Mouse (Mus musculus) neural tube, embryonic 15.5 days (tissue): ENCODE results near the gene Rin2. TPM values are rescaled to one million over a fixed set of nuclear protein-coding genes. Genes with fewer than 3 reads are reported as not detected.

Experiments used
- ATAC-seq: fragments of 200-750 bp; cut with Nextera tagmentation; 2 replicates; pipeline ENCODE4 v1.8.0; 2017; ENCODE audit warnings: mild to moderate bottlenecking, moderate TSS enrichment, moderate library complexity; ENCODE audit not compliant: low FRiP score
- H3K27ac ChIP-seq: fragments of 300-500 bp; sonication (generic); replicated peaks from 2 replicates; pipeline ENCODE4 v1.5.1; 2015; ENCODE audit warnings: mild to moderate bottlenecking, inconsistent platforms
- H3K27me3 ChIP-seq: fragments of 300-500 bp; sonication (generic); replicated peaks from 2 replicates; pipeline ENCODE4 v1.6.1; 2015; ENCODE audit warnings: inconsistent platforms
- H3K36me3 ChIP-seq: fragments of 300-500 bp; sonication (generic); 2 replicates; pipeline ENCODE4 v1.6.1; 2015; ENCODE audit warnings: inconsistent platforms
- H3K4me1 ChIP-seq: fragments of 300-500 bp; sonication (generic); 2 replicates; pipeline ENCODE4 v1.6.1; 2015; ENCODE audit warnings: inconsistent platforms
- H3K4me2 ChIP-seq: fragments of 300-500 bp; sonication (generic); 2 replicates; pipeline ENCODE4 v1.6.1; 2015; ENCODE audit warnings: inconsistent platforms, mild to moderate bottlenecking, moderate library complexity
- H3K4me3 ChIP-seq: fragments of 300-500 bp; sonication (generic); replicated peaks from 2 replicates; pipeline ENCODE4 v1.5.1; 2015; ENCODE audit warnings: mild to moderate bottlenecking, inconsistent platforms
- H3K9ac ChIP-seq: fragments of 300-500 bp; sonication (generic); replicated peaks from 2 replicates; pipeline ENCODE4 v1.6.1; 2015; ENCODE audit warnings: mild to moderate bottlenecking, inconsistent platforms
- H3K9me3 ChIP-seq: fragments of 300-500 bp; sonication (generic); replicated peaks from 2 replicates; pipeline ENCODE4 v1.6.1; 2016; ENCODE audit warnings: inconsistent platforms
- WGBS: fragments of 180-500 bp; shearing (Covaris S2); methylation state at CpG from one replicate; pipeline ENCODE4 v1.1.7; 2015; ENCODE audit warnings: mixed read lengths; 5-methylcytosine and 5-hydroxymethylcytosine counted together
- polyA plus RNA-seq: library from polyadenylated mRNA; unstranded; fragments of >200 nt; fragmentation: Nextera tagmentation; extraction: Ambion mirVana; gene quantifications from 2 replicates; pipeline ENCODE4 v1.2.1, GENCODE M21; 2015

Rin2 gene
- polyA plus RNA-seq, 1 experiment from 2014 or later: 14.8 TPM

- H3K27me3 ChIP-seq: no peaks in the 10 kb centered on the region
- H3K9me3 ChIP-seq: peaks cover 9% of the 10 kb centered on the region
- no peak overlapping the region for H3K9ac ChIP-seq
- no peak for ATAC-seq
- H3K27ac ChIP-seq: no peak overlapping the region
- H3K36me3 ChIP-seq: no peaks in the 10 kb centered on the region
- no peaks in the 10 kb centered on the region for H3K4me1 ChIP-seq
- no peak overlapping the region for H3K4me2 ChIP-seq
- 91% methylated on average over 9 of the region's 9 CpGs for WGBS
- no peak overlapping the region for H3K4me3 ChIP-seq
Observed at GRCm38 (mm10) chr2:145801322-145802052, 126.5 kb downstream of the Rin2 start.

- no peak overlapping the region for H3K9ac ChIP-seq
- H3K9me3 ChIP-seq: peaks cover 9% of the 10 kb centered on the region
- no peaks in the 10 kb centered on the region for H3K27me3 ChIP-seq
- H3K4me1 ChIP-seq: no peaks in the 10 kb centered on the region
- no peaks in the 10 kb centered on the region for H3K36me3 ChIP-seq
- no peak overlapping the region for H3K4me2 ChIP-seq
- no peak overlapping the region for H3K27ac ChIP-seq
- WGBS: 86% methylated on average over 2 of the region's 2 CpGs
- no peak for ATAC-seq
- H3K4me3 ChIP-seq: no peak overlapping the region
Observed at GRCm38 (mm10) chr2:145802626-145803025, 127.6 kb downstream of the Rin2 start.

GRCm38 (mm10) chr2:145803822-145804342 is 128.9 kb downstream of the Rin2 start:
- no peaks in the 10 kb centered on the region for H3K4me1 ChIP-seq
- H3K27ac ChIP-seq: no peak overlapping the region
- H3K4me2 ChIP-seq: no peak overlapping the region
- no peaks in the 10 kb centered on the region for H3K36me3 ChIP-seq
- ATAC-seq: no peak
- peaks cover 9% of the 10 kb centered on the region for H3K9me3 ChIP-seq
- no peak overlapping the region for H3K9ac ChIP-seq
- 95% methylated on average over 10 of the region's 10 CpGs for WGBS
- no peaks in the 10 kb centered on the region for H3K27me3 ChIP-seq
- no peak overlapping the region for H3K4me3 ChIP-seq

- 90% methylated on average over 6 of the region's 6 CpGs for WGBS
- ATAC-seq: no peak
Observed at GRCm38 (mm10) chr2:145804524-145804923, 129.5 kb downstream of the Rin2 start.

GRCm38 (mm10) chr2:145807276-145807675 is 132.3 kb downstream of the Rin2 start:
- H3K36me3 ChIP-seq: no peaks in the 10 kb centered on the region
- H3K27ac ChIP-seq: no peak overlapping the region
- H3K4me3 ChIP-seq: no peak overlapping the region
- H3K9me3 ChIP-seq: peaks cover 9% of the 10 kb centered on the region
- H3K27me3 ChIP-seq: no peaks in the 10 kb centered on the region
- no peak overlapping the region for H3K4me2 ChIP-seq
- H3K9ac ChIP-seq: no peak overlapping the region
- no peak for ATAC-seq
- WGBS: 75% methylated on average over 2 of the region's 2 CpGs
- H3K4me1 ChIP-seq: no peaks in the 10 kb centered on the region

More at GRCm38 (mm10) chr2:145804524-145804923, 129.5 kb downstream of the Rin2 start:
- no peak overlapping the region for H3K4me2 ChIP-seq
- H3K9ac ChIP-seq: no peak overlapping the region
- H3K36me3 ChIP-seq: no peaks in the 10 kb centered on the region
- no peaks in the 10 kb centered on the region for H3K4me1 ChIP-seq
- H3K27ac ChIP-seq: no peak overlapping the region
- no peak overlapping the region for H3K4me3 ChIP-seq
- peaks cover 9% of the 10 kb centered on the region for H3K9me3 ChIP-seq
- no peaks in the 10 kb centered on the region for H3K27me3 ChIP-seq

GRCm38 (mm10) chr2:145808251-145808650 is 133.2 kb downstream of the Rin2 start:
- Histone ChIP-seq H3K4me2 (no peak overlapping the region), H3K4me1 (no peaks in the 10 kb centered on the region), H3K9me3 (peaks cover 9% of the 10 kb centered on the region), H3K27ac (no peak overlapping the region), H3K36me3 (no peaks in the 10 kb centered on the region), H3K4me3 (no peak overlapping the region), H3K9ac (no peak overlapping the region), H3K27me3 (no peaks in the 10 kb centered on the region)
- 96% methylated on average over 2 of the region's 2 CpGs for WGBS
- no peak for ATAC-seq

- Histone ChIP-seq H3K4me2 (no peak overlapping the region), H3K27me3 (no peaks in the 10 kb centered on the region), H3K9me3 (peaks cover 9% of the 10 kb centered on the region), H3K9ac (no peak overlapping the region), H3K4me3 (no peak overlapping the region), H3K4me1 (no peaks in the 10 kb centered on the region), H3K27ac (no peak overlapping the region), H3K36me3 (no peaks in the 10 kb centered on the region)
- ATAC-seq: no peak
- 90% methylated on average over 6 of the region's 6 CpGs for WGBS
Observed at GRCm38 (mm10) chr2:145808667-145809066, 133.7 kb downstream of the Rin2 start.

GRCm38 (mm10) chr2:145810676-145811075 is 135.7 kb downstream of the Rin2 start:
- Histone ChIP-seq H3K36me3 (0 out of 2 replicates have a peak, but pooled peaks cover under 1% of the 10 kb centered on the region), H3K27ac (no peak overlapping the region), H3K4me1 (no peaks in the 10 kb centered on the region), H3K9me3 (peaks cover 6% of the 10 kb centered on the region), H3K27me3 (no peaks in the 10 kb centered on the region), H3K9ac (no peak overlapping the region), H3K4me3 (no peak overlapping the region), H3K4me2 (no peak overlapping the region)
- WGBS: 57% methylated on average over 5 of the region's 5 CpGs
- ATAC-seq: no peak

- no peaks in the 10 kb centered on the region for H3K4me1 ChIP-seq
- H3K36me3 ChIP-seq: peaks cover 18% of the 10 kb centered on the region; the same call in 1 of the 2 replicates
- 97% methylated on average over 1 of the region's 1 CpGs for WGBS
- H3K27me3 ChIP-seq: no peaks in the 10 kb centered on the region
- ATAC-seq: no peak
- H3K4me3 ChIP-seq: no peak overlapping the region
- no peak overlapping the region for H3K9ac ChIP-seq
- no peak overlapping the region for H3K4me2 ChIP-seq
- H3K9me3 ChIP-seq: peaks cover 12% of the 10 kb centered on the region; the same call in 1 of the 2 replicates
- H3K27ac ChIP-seq: no peak overlapping the region
Observed at GRCm38 (mm10) chr2:145812818-145813217, 137.8 kb downstream of the Rin2 start.

GRCm38 (mm10) chr2:145817195-145817594 is 142.2 kb downstream of the Rin2 start:
- no peaks in the 10 kb centered on the region for H3K27me3 ChIP-seq
- H3K4me3 ChIP-seq: no peak overlapping the region
- peaks cover 18% of the 10 kb centered on the region; the same call in 1 of the 2 replicates for H3K36me3 ChIP-seq
- ATAC-seq: no peak
- H3K4me2 ChIP-seq: no peak overlapping the region
- no peak overlapping the region for H3K9ac ChIP-seq
- no peaks in the 10 kb centered on the region for H3K4me1 ChIP-seq
- H3K9me3 ChIP-seq: peaks cover 12% of the 10 kb centered on the region; the same call in 1 of the 2 replicates
- 76% methylated on average over 5 of the region's 5 CpGs for WGBS
- no peak overlapping the region for H3K27ac ChIP-seq

GRCm38 (mm10) chr2:145822013-145822782 is 147.2 kb downstream of the Rin2 start:
- no peak overlapping the region for H3K4me3 ChIP-seq
- no peaks in the 10 kb centered on the region for H3K4me1 ChIP-seq
- H3K4me2 ChIP-seq: no peak overlapping the region
- H3K27ac ChIP-seq: no peak overlapping the region
- 84% methylated on average over 15 of the region's 15 CpGs for WGBS
- H3K9me3 ChIP-seq: no peaks in the 10 kb centered on the region
- H3K9ac ChIP-seq: no peak overlapping the region
- no peak for ATAC-seq
- 0 out of 2 replicates have a peak, but pooled peaks cover 2% of the 10 kb centered on the region for H3K36me3 ChIP-seq
- H3K27me3 ChIP-seq: no peaks in the 10 kb centered on the region
